Mouse (Mus musculus): Measurements from ENCODE around the gene Cul4b. TPM values are rescaled to one million over a fixed set of nuclear protein-coding genes. Genes with fewer than 3 reads are reported as not detected.

Cul4b gene
- polyA plus RNA-seq (2014; fragmentation: Nextera tagmentation; extraction: Ambion mirVana) = 37.3 and 38.5 TPM in 2 replicates

DNA sequence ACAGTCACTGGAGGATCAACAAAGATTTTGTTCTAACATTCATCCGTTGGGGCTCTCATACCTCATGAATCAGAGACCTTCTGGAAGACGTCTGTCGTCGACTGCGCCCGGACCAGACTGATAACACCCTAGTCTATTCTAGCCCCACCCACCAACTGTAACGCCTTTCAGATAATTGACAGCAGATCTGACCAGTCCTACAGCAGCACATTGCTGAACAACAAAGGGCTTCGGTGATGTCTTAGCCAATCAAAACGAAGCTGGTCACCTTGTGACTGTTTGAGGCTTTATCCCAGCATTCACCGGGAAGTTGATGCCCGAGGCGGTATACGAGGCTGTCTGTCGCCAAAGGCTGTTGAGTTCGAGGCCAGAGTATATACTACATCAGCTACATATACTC, at the start of gene Cul4b:
Gene Cul4b, minus strand, starts transcription at position 119 of the 400 bp plus-strand sequence.
- Histone ChIP-seq H3K4me3 (ENCODE audit: low read depth, low read length) (no peak within 1 kb of the TSS), H3K27me3 (ENCODE audit: control insufficient read depth, insufficient read depth, low read length) (no peaks in the 10 kb centered on the region), H3K9me3 (ENCODE audit: control insufficient read depth, low read depth, low read length) (no peaks in the 10 kb centered on the region), H3K36me3 (ENCODE audit: control insufficient read depth, insufficient read depth, low read length) (no peaks in the 10 kb centered on the region), H3K4me1 (ENCODE audit: control insufficient read depth, insufficient read depth, low read length) (no peaks in the 10 kb centered on the region), H3K4me2 (replicated peaks; ENCODE audit: low read depth, low read length) (no peak within 1 kb of the TSS), H3K9ac (replicated peaks; ENCODE audit: low read depth, low read length) (no peak within 1 kb of the TSS), H3K27ac (ENCODE audit: low read length) (no peak within 1 kb of the TSS)
- WGBS = 84% methylated on average over 15 of the region's 15 CpGs
- ATAC-seq (ENCODE audit: insufficient number of reproducible peaks, insufficient read depth, low FRiP score, low read depth) = no peak

DNA sequence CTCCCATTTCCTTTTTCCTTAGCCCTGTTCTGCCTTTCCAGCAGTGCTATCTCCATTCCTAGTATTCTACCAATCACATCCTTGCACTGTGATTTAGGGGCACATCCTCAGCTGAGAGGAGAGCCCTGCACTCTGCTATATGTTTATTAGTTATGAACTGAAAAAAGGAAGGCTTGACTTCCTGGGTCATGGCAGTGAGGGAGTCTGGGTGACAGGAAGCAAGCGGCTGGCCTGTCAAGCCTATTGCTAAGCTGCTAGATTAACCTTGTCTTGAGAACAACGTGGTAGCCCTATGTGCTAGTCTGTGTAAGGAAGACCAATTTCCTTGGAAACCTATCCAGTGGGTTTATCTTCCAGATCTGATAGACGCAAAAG, 25.0 kb upstream of the Cul4b start:
- Histone ChIP-seq H3K36me3 (ENCODE audit: control insufficient read depth, insufficient read depth, low read length) (no peaks in the 10 kb centered on the region), H3K9me3 (ENCODE audit: control insufficient read depth, low read depth, low read length) (no peaks in the 10 kb centered on the region), H3K9ac (replicated peaks; ENCODE audit: low read depth, low read length) (0 out of 2 replicates have a peak overlapping the region, but pooled peaks have one; percentile 36), H3K27ac (ENCODE audit: low read length) (peak overlapping the region; percentile 69), H3K4me2 (replicated peaks; ENCODE audit: low read depth, low read length) (peak overlapping the region; percentile 50), H3K4me1 (ENCODE audit: control insufficient read depth, insufficient read depth, low read length) (no peaks in the 10 kb centered on the region), H3K4me3 (ENCODE audit: low read depth, low read length) (peak overlapping the region; percentile 43), H3K27me3 (ENCODE audit: control insufficient read depth, insufficient read depth, low read length) (no peaks in the 10 kb centered on the region)
- WGBS = 23% methylated on average over 3 of the region's 3 CpGs
- ATAC-seq (ENCODE audit: insufficient number of reproducible peaks, insufficient read depth, low FRiP score, low read depth) = peak; percentile 49; the same call in 1 of the 2 replicates

DNA sequence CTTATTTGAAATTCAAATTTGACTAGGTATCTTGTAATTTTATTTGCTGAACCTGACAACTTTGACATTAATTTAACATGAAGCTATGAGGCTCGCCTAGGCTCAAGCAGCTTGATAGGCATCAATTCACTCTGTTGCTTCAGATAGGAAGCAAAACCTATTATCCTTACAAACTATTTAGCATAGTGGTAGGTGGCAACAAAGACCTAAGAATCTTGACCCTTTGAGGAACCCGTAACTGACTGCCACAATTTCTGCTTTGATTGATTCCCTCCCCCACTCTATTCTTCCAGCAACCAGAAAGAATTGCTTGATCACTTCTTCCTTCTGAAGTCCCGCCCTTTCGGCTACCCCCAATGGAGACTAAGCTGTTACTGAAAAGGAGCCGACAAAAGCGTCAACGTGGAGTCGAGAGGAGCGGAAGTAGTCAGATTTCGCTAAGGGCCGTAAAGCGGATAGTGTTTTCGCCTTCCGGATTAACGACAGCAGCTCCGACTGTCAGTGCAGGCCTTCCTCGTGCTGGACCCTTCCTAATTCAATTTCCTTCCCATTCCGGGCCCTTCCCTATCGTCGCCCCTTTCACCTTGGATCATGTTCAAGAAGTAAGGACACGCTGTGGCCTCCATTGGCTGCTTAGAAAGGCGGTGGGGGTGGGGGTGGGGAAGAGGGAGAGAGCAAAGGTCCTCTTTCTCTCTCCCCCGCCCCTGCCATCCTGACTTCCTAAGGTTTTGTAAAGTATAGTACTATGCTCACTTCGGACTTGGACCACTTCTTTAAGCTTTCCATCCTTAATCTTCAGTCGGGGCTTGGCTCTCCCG, 24.4 kb upstream of the Cul4b start, which contains the start of gene Mcts1:
Gene Mcts1, plus strand, starts transcription at position 402 of the 818 bp plus-strand sequence.
- Histone ChIP-seq H3K9ac (replicated peaks; ENCODE audit: low read depth, low read length) (0 out of 2 replicates have a peak within 1 kb of the TSS, but pooled peaks have one; percentile 36), H3K4me2 (replicated peaks; ENCODE audit: low read depth, low read length) (peak within 1 kb of the TSS; percentile 50), H3K27ac (ENCODE audit: low read length) (peak within 1 kb of the TSS; percentile 69), H3K27me3 (ENCODE audit: control insufficient read depth, insufficient read depth, low read length) (no peaks in the 10 kb centered on the region), H3K4me3 (ENCODE audit: low read depth, low read length) (peak within 1 kb of the TSS; percentile 43), H3K4me1 (ENCODE audit: control insufficient read depth, insufficient read depth, low read length) (no peaks in the 10 kb centered on the region), H3K36me3 (ENCODE audit: control insufficient read depth, insufficient read depth, low read length) (no peaks in the 10 kb centered on the region), H3K9me3 (ENCODE audit: control insufficient read depth, low read depth, low read length) (no peaks in the 10 kb centered on the region)
- ATAC-seq (ENCODE audit: insufficient number of reproducible peaks, insufficient read depth, low FRiP score, low read depth) = peak; percentile 84; the same call in 1 of the 2 replicates
- 21% methylated on average over 26 of the region's 26 CpGs for WGBS

DNA sequence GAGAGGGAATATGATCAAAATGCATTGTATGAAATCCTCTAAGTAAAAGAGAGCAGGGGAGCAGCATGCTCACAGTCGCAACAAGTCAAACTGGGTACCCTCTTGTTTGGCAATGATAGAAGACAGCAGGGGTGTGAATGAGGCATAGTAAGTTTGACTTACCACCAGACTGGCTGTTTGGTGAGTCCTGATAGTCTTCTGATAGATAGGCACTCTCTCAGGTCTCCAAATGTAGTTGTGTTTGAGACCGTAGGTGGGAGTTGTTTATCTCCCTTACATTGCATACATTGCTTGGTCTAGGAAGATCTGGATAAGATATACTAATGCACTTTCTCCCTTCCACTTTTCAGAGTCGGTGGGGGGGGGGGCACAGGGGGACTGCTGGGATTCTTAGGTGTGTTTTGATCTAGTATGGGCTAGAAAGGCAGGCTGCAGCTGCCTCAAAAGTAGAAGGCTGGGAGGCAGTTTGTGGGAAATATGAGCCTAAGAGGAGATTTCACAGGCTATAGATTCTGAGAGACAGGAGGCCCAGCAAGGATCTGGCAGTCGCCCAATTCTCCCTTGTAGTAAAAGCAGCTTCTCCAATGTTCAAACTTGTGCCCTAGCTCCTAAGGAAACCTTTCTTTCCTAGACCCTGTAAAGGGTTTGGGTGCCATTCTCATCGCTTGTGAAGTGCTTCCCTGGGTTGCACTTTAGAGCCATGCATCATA, 17.3 kb upstream of the Cul4b start:
- no peaks in the 10 kb centered on the region for H3K27me3 ChIP-seq (ENCODE audit: control insufficient read depth, insufficient read depth, low read length)
- H3K9me3 ChIP-seq (ENCODE audit: control insufficient read depth, low read depth, low read length) = no peaks in the 10 kb centered on the region
- H3K9ac ChIP-seq (replicated peaks; ENCODE audit: low read depth, low read length) = no peak overlapping the region
- H3K36me3 ChIP-seq (ENCODE audit: control insufficient read depth, insufficient read depth, low read length) = no peaks in the 10 kb centered on the region
- H3K4me3 ChIP-seq (ENCODE audit: low read depth, low read length) = no peak overlapping the region
- no peak overlapping the region for H3K27ac ChIP-seq (ENCODE audit: low read length)
- ATAC-seq (ENCODE audit: insufficient number of reproducible peaks, insufficient read depth, low FRiP score, low read depth) = no peak
- WGBS = 40% methylated on average over 5 of the region's 5 CpGs
- H3K4me2 ChIP-seq (replicated peaks; ENCODE audit: low read depth, low read length) = no peak overlapping the region
- no peaks in the 10 kb centered on the region for H3K4me1 ChIP-seq (ENCODE audit: control insufficient read depth, insufficient read depth, low read length)

DNA sequence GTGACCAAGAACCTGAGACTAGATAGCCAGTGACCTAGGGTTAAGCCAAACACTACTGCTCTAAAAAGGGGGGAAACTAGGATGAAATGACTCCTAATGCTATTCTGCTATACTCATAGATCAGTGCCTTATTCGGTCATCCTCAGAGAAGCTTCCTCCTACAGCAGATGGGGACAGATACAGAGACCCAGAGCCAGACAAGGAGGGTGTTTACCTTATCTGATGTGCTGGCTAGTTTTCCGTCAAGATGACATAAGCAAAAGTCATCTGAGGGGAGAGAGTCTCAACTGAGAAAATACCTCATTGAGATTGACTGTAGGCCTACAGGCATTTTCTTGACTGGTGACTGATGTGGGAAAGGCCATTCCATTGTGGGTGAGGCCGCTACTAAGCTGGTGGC, 15.8 kb upstream of the Cul4b start:
- Histone ChIP-seq H3K27me3 (ENCODE audit: control insufficient read depth, insufficient read depth, low read length) (no peaks in the 10 kb centered on the region), H3K4me1 (ENCODE audit: control insufficient read depth, insufficient read depth, low read length) (no peaks in the 10 kb centered on the region), H3K36me3 (ENCODE audit: control insufficient read depth, insufficient read depth, low read length) (no peaks in the 10 kb centered on the region), H3K27ac (ENCODE audit: low read length) (no peak overlapping the region), H3K4me2 (replicated peaks; ENCODE audit: low read depth, low read length) (no peak overlapping the region), H3K4me3 (ENCODE audit: low read depth, low read length) (no peak overlapping the region), H3K9me3 (ENCODE audit: control insufficient read depth, low read depth, low read length) (no peaks in the 10 kb centered on the region), H3K9ac (replicated peaks; ENCODE audit: low read depth, low read length) (no peak overlapping the region)
- ATAC-seq (ENCODE audit: insufficient number of reproducible peaks, insufficient read depth, low FRiP score, low read depth) = no peak
- 77% methylated on average over 3 of the region's 3 CpGs for WGBS

DNA sequence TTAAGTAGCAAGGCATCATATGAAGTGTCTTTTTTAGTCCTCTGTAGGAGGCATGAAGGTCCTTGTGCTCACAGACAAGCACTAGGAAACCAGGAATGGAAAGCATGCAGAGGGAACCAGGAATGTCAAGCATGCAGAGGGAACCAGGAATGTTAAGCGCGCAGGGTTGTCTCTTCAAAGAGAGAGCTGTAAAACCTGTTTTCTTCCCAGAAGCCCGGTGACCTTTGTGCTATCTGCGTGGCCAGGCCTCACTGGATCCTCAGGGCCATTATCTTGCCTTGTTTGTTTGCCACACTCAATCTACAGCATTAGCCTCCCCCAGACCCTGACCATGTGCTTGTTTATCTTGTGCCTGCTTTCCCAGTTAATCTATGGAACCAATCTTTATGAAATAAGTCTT, 13.8 kb upstream of the Cul4b start:
- no peaks in the 10 kb centered on the region for H3K4me1 ChIP-seq (ENCODE audit: control insufficient read depth, insufficient read depth, low read length)
- 49% methylated on average over 4 of the region's 4 CpGs for WGBS
- no peaks in the 10 kb centered on the region for H3K36me3 ChIP-seq (ENCODE audit: control insufficient read depth, insufficient read depth, low read length)
- no peaks in the 10 kb centered on the region for H3K27me3 ChIP-seq (ENCODE audit: control insufficient read depth, insufficient read depth, low read length)
- no peaks in the 10 kb centered on the region for H3K9me3 ChIP-seq (ENCODE audit: control insufficient read depth, low read depth, low read length)
- no peak overlapping the region for H3K9ac ChIP-seq (replicated peaks; ENCODE audit: low read depth, low read length)
- no peak overlapping the region for H3K4me3 ChIP-seq (ENCODE audit: low read depth, low read length)
- H3K27ac ChIP-seq (ENCODE audit: low read length) = no peak overlapping the region
- H3K4me2 ChIP-seq (replicated peaks; ENCODE audit: low read depth, low read length) = no peak overlapping the region
- no peak for ATAC-seq (ENCODE audit: insufficient number of reproducible peaks, insufficient read depth, low FRiP score, low read depth)

DNA sequence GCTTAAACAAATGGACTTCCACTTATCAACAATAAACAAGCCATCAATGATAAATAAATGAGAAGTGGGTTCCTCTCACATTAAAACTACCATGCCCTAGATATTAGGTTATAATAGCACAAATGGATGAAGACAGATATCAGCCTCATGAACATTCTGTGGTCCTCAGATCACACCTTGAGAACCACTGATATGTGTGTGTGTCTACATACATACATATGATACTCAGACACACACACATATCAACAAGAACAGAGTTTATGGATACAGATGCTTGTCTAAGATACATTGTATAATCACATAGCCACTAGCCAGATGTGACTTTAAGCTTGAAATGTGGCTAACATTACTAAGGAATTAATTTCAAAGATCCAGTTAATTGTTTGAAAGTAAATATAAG, 7.3 kb upstream of the Cul4b start:
- ATAC-seq (ENCODE audit: insufficient number of reproducible peaks, insufficient read depth, low FRiP score, low read depth) = no peak
- Histone ChIP-seq H3K4me3 (ENCODE audit: low read depth, low read length) (no peak overlapping the region), H3K9me3 (ENCODE audit: control insufficient read depth, low read depth, low read length) (no peaks in the 10 kb centered on the region), H3K36me3 (ENCODE audit: control insufficient read depth, insufficient read depth, low read length) (no peaks in the 10 kb centered on the region), H3K27me3 (ENCODE audit: control insufficient read depth, insufficient read depth, low read length) (no peaks in the 10 kb centered on the region), H3K27ac (ENCODE audit: low read length) (no peak overlapping the region), H3K4me2 (replicated peaks; ENCODE audit: low read depth, low read length) (no peak overlapping the region), H3K4me1 (ENCODE audit: control insufficient read depth, insufficient read depth, low read length) (no peaks in the 10 kb centered on the region), H3K9ac (replicated peaks; ENCODE audit: low read depth, low read length) (no peak overlapping the region)

DNA sequence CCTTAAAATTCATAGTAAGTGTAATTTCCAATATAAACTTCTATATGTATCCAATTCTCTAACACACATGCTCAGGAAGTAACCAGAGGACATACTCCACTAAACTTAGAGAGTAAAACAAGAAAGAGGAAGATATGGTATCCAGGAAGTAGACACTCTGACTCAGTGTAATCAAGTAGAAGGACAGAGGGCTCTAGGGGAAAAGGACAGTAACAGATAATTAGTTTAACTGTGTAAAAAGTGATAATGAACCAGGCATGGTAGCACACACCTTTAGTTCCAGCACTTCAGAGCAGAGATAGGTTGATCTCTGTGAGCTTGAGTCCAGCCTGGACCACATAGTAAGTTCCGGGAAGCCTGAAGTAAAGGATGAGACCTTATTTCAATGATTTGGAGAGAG, 5.1 kb upstream of the Cul4b start:
- H3K4me1 ChIP-seq (ENCODE audit: control insufficient read depth, insufficient read depth, low read length) = no peaks in the 10 kb centered on the region
- no peak overlapping the region for H3K27ac ChIP-seq (ENCODE audit: low read length)
- H3K27me3 ChIP-seq (ENCODE audit: control insufficient read depth, insufficient read depth, low read length) = no peaks in the 10 kb centered on the region
- no peaks in the 10 kb centered on the region for H3K9me3 ChIP-seq (ENCODE audit: control insufficient read depth, low read depth, low read length)
- no peaks in the 10 kb centered on the region for H3K36me3 ChIP-seq (ENCODE audit: control insufficient read depth, insufficient read depth, low read length)
- no peak overlapping the region for H3K9ac ChIP-seq (replicated peaks; ENCODE audit: low read depth, low read length)
- H3K4me3 ChIP-seq (ENCODE audit: low read depth, low read length) = no peak overlapping the region
- 95% methylated on average over 1 of the region's 1 CpGs for WGBS
- no peak for ATAC-seq (ENCODE audit: insufficient number of reproducible peaks, insufficient read depth, low FRiP score, low read depth)
- H3K4me2 ChIP-seq (replicated peaks; ENCODE audit: low read depth, low read length) = no peak overlapping the region
